Mouse (Mus musculus) left cerebral cortex, postnatal 36 days (tissue): ENCODE measurements at regions not wholly inside any gene's neighbourhood (a gene's known extent, or its start where the extent isn't known, plus 50 kb on each side); places are given as distances from the start of the nearest gene placed in this dataset.

Experiments used
- DNase-seq, 2 experiments: peaks; one replicate each; pipeline ENCODE4 v3.0.0; 2021 to 2022; ENCODE audit warnings: low spot score in 2 of 2, mixed read lengths in 1 of 2
- intact Hi-C: fragments of 180-260 bp; cut with DNase I; formaldehyde crosslinking; loops from one replicate; pipeline ENCODE4 v1.15.1; 2025

DNA sequence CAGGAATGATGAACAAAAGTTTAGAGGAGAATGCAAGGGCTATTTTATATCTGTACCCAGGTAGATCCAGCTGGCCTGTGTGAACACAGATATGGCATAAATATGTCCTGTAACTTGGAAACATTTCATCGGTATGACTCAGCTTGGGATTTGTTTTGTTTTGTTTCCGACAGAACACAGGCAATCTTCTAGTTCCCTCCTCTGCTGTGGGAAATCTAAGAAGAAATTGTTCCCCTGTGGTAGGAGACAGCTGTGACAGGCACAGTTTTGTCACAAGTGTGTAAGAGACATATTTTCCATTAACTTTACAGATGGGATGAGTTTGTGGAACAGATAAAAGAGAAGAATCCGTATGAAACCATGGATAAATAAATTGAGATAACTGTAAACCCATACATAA is 687.0 kb downstream of the Tpm3-rs7 start:
- intact Hi-C loops: no loop called here
- DNase-seq: no peak

- DNase-seq: peak; percentile 17 to 45
- intact Hi-C loops: no loop called here
Observed at GRCm38 (mm10) chr14:114002420-114002819, 688.0 kb downstream of the Tpm3-rs7 start.

DNA sequence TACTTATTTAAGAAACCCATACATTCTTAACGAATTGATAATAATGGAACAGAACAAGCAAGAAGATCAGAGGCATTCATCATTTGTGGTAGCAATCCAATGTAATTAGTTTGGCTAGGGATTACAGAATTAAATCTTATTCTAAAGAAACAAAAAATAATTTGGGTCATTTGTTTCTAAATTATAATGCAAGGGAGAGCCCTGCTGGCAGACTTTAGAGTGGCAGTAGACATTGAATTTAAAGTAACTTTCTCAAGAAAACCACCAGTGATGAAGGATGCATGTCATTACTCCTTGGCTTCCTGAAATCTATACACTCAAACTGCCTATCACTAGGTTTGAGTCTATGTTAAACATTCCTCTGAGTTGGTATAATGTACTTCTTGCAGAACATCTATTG is 722.7 kb downstream of the Tpm3-rs7 start:
- DNase-seq: no peak
- intact Hi-C loops: no loop called here

DNA sequence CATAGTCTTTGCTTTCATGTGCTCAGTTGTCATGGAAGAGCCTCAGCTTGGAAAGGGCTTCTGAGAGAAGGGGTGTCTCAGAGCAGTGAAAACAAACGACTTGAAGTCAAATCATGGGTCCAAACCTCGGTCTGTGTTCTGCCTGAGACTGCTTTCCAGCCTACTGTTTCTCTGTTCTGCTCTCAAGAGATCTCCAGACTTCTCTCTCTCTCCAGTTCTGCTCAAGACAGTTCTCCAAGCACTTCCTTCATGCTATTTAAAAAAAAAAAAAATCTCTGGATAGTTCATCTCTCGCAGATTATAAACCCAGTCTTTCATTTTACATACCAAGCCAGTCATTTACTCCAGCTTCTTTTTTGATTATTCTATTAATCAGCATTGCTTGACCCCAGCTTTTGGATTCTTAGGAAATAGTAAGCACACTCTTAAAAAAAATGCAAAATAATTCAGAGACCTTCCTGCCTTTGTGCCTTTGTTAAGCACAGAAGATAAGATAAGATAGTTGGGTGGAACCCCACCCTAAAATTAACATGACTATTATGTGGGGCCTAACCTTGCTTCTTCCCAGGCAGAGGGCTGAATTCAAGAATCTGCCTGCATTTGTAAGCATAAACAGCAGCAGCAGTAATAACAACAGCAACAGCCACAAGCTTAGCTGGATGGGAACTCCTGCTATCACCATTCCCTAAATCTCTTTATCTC is 724.4 kb downstream of the Tpm3-rs7 start:
- intact Hi-C loops: no loop called here
- DNase-seq: no peak

DNA sequence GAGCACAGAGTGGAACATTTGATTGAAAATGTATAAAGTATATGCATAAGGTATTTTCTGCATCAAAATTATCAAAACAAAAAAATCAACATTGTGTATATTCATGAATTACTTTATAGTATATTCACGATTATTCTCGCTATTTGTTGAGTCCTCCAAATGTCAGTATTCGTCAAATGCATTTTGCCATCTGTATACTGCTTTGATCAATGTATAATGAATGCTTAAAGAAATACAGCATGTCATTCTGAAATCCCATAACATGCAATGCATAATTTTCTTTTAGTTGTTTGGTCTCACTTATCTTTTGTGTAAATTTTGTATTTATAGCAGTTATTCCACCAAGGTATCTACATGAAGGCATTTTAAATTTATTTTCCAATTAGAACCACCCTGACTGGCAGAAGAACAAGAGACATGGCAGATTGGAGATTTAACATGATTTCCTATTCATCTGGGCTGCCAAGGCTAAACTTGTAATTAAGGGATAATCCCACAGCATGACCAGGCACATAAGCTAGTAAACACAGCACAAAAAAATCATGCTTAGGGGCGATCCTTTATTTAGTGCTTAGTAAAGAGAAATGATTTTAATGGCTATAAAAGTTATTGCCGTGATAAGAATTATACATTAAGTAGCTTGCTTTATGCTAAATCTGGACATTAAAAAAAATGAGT is 739.3 kb downstream of the Tpm3-rs7 start:
- intact Hi-C loops: no loop called here
- no peak for DNase-seq

- intact Hi-C loops: no loop called here
- DNase-seq: no peak
Observed at GRCm38 (mm10) chr14:114061347-114061746, 746.9 kb downstream of the Tpm3-rs7 start.

DNA sequence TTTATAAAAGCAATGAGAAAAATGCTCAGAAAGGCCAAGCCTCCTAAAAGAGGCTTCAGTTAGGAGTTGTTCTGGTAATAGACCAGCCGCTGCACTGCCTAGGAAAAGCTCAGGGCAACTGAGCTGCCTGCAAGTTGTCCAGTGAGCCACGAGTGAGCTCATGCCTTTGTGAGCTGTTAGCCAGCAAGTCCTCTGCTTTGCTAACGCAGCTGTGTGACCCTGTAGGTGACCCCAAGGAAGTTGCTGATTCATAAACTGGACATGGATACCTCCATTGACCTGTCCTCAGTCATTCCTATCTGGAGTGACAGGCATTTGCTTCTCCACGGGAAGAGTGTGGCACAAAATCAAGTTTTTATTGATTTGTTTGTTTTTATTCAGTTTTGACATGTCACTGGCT is 748.2 kb downstream of the Tpm3-rs7 start:
- no peak for DNase-seq
- intact Hi-C loops: no loop called here

GRCm38 (mm10) chr14:114073236-114073635 is 758.8 kb downstream of the Tpm3-rs7 start:
- intact Hi-C loops: no loop called here
- DNase-seq: no peak

GRCm38 (mm10) chr14:114074011-114074410 is 759.6 kb downstream of the Tpm3-rs7 start:
- intact Hi-C loops: no loop called here
- no peak for DNase-seq

- intact Hi-C loops: no loop called here
- no peak for DNase-seq
Observed at GRCm38 (mm10) chr14:114106786-114107185, 792.4 kb downstream of the Tpm3-rs7 start.

GRCm38 (mm10) chr14:114128491-114128890 is 814.1 kb downstream of the Tpm3-rs7 start:
- intact Hi-C loops: no loop called here
- no peak for DNase-seq

DNA sequence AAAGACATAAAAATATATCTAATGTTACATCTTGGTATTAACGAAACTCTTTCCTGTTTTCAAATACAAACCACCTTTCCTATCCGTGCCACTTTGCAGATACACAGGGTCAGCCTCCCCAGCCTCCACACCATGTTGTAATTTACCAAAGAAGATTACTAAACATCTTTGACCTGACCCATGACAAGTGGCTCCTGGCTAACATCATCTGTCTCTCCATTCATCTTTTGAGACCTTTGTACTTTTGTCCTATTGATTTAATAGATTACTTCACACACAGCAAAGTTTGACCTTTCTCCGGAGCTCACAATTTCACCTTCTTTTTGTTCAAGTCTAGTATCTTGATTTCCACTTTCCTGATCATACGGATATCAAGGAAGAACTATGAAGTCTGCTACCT is 851.6 kb downstream of the Tpm3-rs7 start:
- no peak for DNase-seq
- intact Hi-C loops: no loop called here

GRCm38 (mm10) chr14:114215609-114216008 is 876.4 kb upstream of the Gpc5 start:
- intact Hi-C loops: no loop called here
- no peak for DNase-seq

- no peak for DNase-seq
- intact Hi-C loops: no loop called here
Observed at GRCm38 (mm10) chr14:114220868-114221267, 871.1 kb upstream of the Gpc5 start.

GRCm38 (mm10) chr14:114230711-114231110 is 861.3 kb upstream of the Gpc5 start:
- intact Hi-C loops: no loop called here
- no peak for DNase-seq

DNA sequence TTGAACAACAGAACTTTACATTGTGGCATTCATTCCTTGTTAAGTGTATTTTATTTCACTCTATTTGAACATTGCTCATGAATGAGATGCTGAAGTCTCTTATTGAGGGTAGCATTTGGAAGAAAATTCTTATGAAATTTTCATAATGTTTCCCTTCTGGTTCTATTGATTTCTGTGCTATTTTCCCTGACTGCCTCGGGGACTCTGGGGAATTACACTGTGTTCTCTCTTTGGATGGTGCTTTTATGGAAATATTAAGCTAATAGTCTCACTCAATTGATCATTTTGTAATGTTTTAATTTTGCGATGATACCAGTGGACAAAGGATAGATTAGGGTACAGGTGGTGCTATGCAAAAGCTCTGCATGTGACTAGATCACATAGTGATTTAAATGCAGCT is 837.0 kb upstream of the Gpc5 start:
- DNase-seq: no peak
- intact Hi-C loops: no loop called here

DNA sequence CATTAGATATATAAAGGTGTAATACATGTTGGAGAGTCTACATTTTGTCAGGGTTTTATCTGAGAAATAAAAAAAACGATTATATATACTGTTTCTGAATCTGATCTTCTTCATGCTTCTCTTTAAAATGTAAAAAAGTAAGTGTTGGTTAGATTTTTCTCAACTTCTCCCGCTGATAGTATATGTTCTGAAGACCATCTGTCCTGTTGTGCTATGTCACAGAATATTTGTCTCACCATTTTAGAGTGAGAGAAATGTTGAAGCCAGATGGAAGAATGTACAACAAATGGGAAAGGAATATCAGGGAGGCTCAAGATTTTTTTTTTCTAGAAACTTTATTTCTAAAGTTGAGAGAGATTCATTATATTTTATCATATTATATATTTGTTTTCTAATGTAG is 830.4 kb upstream of the Gpc5 start:
- DNase-seq: no peak

GRCm38 (mm10) chr14:114300611-114301010 is 791.4 kb upstream of the Gpc5 start:
- no peak for DNase-seq
- intact Hi-C loops: no loop called here

More for the DNA sequence above, 830.4 kb upstream of the Gpc5 start:
- intact Hi-C loops: no loop called here

GRCm38 (mm10) chr14:114307479-114307878 is 784.5 kb upstream of the Gpc5 start:
- peak in 1 of 2 experiments; percentile 4 for DNase-seq
- intact Hi-C loops: no loop called here

DNA sequence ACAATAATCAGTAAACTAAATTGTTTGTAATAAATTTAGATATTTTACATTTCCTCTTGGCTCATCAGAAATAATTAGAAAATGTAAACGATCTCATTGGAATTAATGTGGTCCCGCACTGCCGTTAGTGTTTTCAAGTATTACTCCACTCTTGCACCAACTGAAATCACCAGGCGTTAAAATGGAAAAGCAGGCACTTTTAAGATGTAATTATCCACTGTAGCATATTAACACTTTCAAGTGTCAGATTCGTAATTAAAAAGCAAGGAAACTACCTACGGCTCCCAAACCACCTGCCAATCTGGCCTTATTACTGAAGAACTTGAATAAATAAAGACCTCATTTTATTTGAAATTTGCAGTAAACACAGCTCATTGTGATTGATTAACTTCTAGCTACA is 759.4 kb upstream of the Gpc5 start:
- DNase-seq: no peak
- intact Hi-C loops: no loop called here

GRCm38 (mm10) chr14:114349345-114349744 is 742.7 kb upstream of the Gpc5 start:
- intact Hi-C loops: no loop called here
- DNase-seq: no peak
